ENCODE assay signal across 12 mouse cellular contexts in genomic region chr3:78698936-78699335, GRCm38 (mm10).
DNase-seq lines count a peak whose midpoint lies in the region; ATAC-seq lines count a peak whose summit lies in the region.
"Had no signal": no experiment of that assay in that cellular context is flagged by ENCODE, and none has a peak within 500 bp of the region (broad histone marks: within the 10 kb centered on the region; RNA-seq: fewer than 3 reads in every experiment).

No protein-coding gene starts in this region.

- no peaks in the 10 kb centered on the region for H3K9me3 ChIP-seq in forebrain, embryonic 16.5 days (ENCODE audit: control insufficient read depth, low read length)
- H3K9me3 ChIP-seq in forebrain, embryonic 15.5 days = no peaks in the 10 kb centered on the region
- H3K9me3 ChIP-seq: hindbrain, embryonic 13.5 days; midbrain, embryonic 12.5 days; stomach, embryonic 15.5 days had no signal

- DNase-seq in layer of hippocampus, adult 8-10 months (ENCODE audit: low spot score in 2 of 2) = peak; percentile 9 to 41
- DNase-seq in layer of hippocampus, postnatal 25 days (ENCODE audit: extremely low spot score in 1 of 2, low spot score in 1 of 2) = no peak
- peak; percentile 13 to 62 for DNase-seq in frontal cortex, adult 2 months (ENCODE audit: extremely low spot score in 1 of 2, low spot score in 1 of 2)
- peak; percentile 59 for DNase-seq in right cerebral cortex, postnatal 14 days
- no peak for DNase-seq in thymus, postnatal 10 days (ENCODE audit: low spot score in 2 of 2)
- no peak for DNase-seq in retina, embryonic 14.5 days (ENCODE audit: low spot score)

- H3K4me2 ChIP-seq in forebrain, embryonic 16.5 days (ENCODE audit: low read length) = no peak overlapping the region
- H3K4me2 ChIP-seq in forebrain, embryonic 15.5 days (replicated peaks) = no peak overlapping the region
- H3K4me2 ChIP-seq: hindbrain, embryonic 13.5 days; midbrain, embryonic 12.5 days; stomach, embryonic 15.5 days had no signal

- no peak overlapping the region for H3K4me3 ChIP-seq in forebrain, embryonic 16.5 days (replicated peaks; ENCODE audit: low read length)
- H3K4me3 ChIP-seq in forebrain, embryonic 15.5 days = no peak overlapping the region
- H3K4me3 ChIP-seq: hindbrain, embryonic 13.5 days; midbrain, embryonic 12.5 days; stomach, embryonic 15.5 days had no signal

- H3K27me3 ChIP-seq in forebrain, embryonic 16.5 days (replicated peaks; ENCODE audit: control insufficient read depth, insufficient read depth, low read length) = no peaks in the 10 kb centered on the region
- H3K27me3 ChIP-seq in forebrain, embryonic 15.5 days = no peaks in the 10 kb centered on the region
- H3K27me3 ChIP-seq: hindbrain, embryonic 13.5 days; midbrain, embryonic 12.5 days; stomach, embryonic 15.5 days had no signal

- WGBS in forebrain, embryonic 16.5 days = 35% methylated on average over 5 of the region's 5 CpGs
- 27% methylated on average over 5 of the region's 5 CpGs for WGBS in forebrain, embryonic 15.5 days

- 0 out of 2 replicates have a peak, but pooled peaks cover 2% of the 10 kb centered on the region for H3K4me1 ChIP-seq in forebrain, embryonic 16.5 days (replicated peaks; ENCODE audit: control insufficient read depth, insufficient read depth, low read length)
- H3K4me1 ChIP-seq in forebrain, embryonic 15.5 days = no peaks in the 10 kb centered on the region
- H3K4me1 ChIP-seq: hindbrain, embryonic 13.5 days; midbrain, embryonic 12.5 days; stomach, embryonic 15.5 days had no signal

- no peak overlapping the region for H3K9ac ChIP-seq in forebrain, embryonic 16.5 days (replicated peaks; ENCODE audit: low read depth, low read length)
- no peak overlapping the region for H3K9ac ChIP-seq in forebrain, embryonic 15.5 days (replicated peaks)
- H3K9ac ChIP-seq: hindbrain, embryonic 13.5 days; liver, embryonic 14.5 days; midbrain, embryonic 12.5 days; stomach, embryonic 15.5 days had no signal

- peak; percentile 31; the same call in 1 of the 2 replicates for ATAC-seq in forebrain, embryonic 16.5 days
- ATAC-seq in forebrain, embryonic 15.5 days (replicated peaks) = no peak

- H3K36me3 ChIP-seq in forebrain, embryonic 16.5 days (ENCODE audit: control insufficient read depth, insufficient read depth) = no peaks in the 10 kb centered on the region
- H3K36me3 ChIP-seq in forebrain, embryonic 15.5 days = no peaks in the 10 kb centered on the region
- H3K36me3 ChIP-seq: hindbrain, embryonic 13.5 days; midbrain, embryonic 12.5 days; stomach, embryonic 15.5 days had no signal

- no peak overlapping the region for H3K27ac ChIP-seq in forebrain, embryonic 16.5 days (ENCODE audit: low read length)
- H3K27ac ChIP-seq in forebrain, embryonic 15.5 days (replicated peaks) = no peak overlapping the region
- H3K27ac ChIP-seq: hindbrain, embryonic 13.5 days; liver, embryonic 14.5 days; midbrain, embryonic 12.5 days; stomach, embryonic 15.5 days had no signal

Comparison
In these comparisons a context has a peak if more than half of its experiments do, and no peak if none do; other contexts are left out.
1. DNase-seq: peak in layer of hippocampus, adult 8-10 months (2 of 2), frontal cortex, adult 2 months (2 of 2) and right cerebral cortex, postnatal 14 days (single experiment); none in layer of hippocampus, postnatal 25 days (0 of 2), thymus, postnatal 10 days (0 of 2) and retina, embryonic 14.5 days (single experiment).